Mouse (Mus musculus) right cerebral cortex, postnatal 4 days (tissue): ENCODE results near the gene Slc25a40.

Experiments
- DNase-seq: peaks from one replicate; pipeline ENCODE4 v3.0.0-alpha.2; 2022

Slc25a40 gene

DNA sequence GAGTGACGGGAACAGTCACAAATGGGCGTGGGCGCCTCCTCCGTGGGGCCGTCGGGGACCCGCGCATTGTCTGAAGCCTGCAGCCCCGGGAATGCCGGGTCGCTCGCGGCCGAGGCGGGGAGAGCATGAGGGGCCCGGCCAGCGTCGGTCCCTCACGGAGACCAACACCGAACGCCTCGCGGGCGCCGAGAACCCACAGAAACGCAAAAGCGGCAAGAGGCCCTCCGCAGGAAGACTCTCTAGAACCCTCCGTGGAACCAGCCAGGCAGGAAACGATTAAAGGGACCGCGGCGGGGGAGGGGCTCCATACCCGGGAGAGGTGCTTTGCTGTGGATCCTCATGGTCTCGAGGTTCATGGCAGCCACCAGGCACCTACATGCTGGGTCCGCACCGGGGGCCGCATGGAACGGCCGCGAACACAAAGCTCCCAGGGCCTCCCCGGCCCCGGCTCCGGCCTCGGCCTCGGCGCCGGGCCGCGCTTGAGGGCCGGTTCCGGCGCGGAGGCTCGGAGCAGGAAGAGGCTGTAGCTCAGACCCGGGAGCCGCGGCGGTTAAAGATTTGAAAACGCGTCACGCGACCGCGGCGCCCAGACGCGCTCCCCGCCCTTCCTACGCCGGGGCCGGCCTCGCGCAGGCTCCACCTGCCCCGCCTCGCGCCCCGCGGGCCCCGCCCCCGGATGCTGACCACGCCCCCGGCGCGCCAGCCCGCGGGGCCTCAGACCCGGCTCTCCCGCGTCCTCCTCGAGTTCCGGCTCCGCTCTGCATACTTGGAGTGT lies at the start of gene Slc25a40, which contains the start of gene Dbf4:
Gene Slc25a40 (plus strand): TSS at position 694 of the 775 bp plus-strand sequence.
Gene Dbf4 (minus strand): TSS at position 560 of the 775 bp plus-strand sequence.
- peak; percentile 89 for DNase-seq

DNA sequence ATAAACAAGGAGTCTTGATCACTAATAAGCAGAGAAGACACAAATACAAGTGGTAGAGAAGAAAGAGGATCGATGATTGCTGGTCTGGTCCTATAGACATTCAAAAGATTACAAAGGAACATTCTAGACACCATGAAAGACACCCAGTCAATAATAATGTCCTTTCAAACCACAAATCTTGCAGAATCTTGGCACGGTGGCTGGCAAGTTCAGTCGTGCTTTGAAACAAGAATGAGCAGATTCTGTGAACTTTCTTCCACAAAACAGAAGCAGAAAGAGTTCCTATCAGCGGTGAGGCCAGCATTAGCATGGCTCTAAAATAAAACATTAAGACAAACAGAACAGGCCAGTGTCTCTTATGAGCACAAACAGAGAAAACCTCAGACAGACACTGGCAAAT lies 49.2 kb upstream of the Slc25a40 start:
- DNase-seq = no peak

DNA sequence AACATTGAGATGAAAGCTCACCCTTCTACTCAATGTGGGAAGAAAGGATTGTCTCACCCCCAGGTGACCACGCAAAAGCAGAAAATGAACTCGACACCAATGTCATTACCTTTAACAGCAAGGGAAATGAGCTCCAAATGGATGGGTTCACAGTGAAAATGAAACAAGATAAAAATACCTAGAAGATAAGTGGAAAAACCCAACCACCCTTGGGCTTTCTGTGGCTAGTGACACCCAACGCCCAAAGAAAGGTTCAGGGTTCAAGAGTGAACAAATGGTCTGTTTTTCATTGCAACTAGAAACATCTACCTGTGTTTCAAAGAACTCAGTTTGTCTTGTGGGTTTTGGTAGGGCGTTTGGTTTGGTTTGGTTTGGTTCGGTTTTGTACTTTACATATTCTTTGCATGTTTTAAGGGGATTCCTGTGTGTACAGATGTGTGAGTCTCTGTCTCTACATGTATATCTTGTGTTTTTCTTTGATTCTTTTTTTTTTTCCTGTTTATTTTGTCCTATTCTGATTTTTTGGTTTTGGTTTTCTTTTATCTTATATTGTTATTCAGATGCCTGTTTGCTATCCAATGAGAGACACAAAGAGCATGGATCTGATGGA lies 48.2 kb upstream of the Slc25a40 start:
- DNase-seq = no peak

DNA sequence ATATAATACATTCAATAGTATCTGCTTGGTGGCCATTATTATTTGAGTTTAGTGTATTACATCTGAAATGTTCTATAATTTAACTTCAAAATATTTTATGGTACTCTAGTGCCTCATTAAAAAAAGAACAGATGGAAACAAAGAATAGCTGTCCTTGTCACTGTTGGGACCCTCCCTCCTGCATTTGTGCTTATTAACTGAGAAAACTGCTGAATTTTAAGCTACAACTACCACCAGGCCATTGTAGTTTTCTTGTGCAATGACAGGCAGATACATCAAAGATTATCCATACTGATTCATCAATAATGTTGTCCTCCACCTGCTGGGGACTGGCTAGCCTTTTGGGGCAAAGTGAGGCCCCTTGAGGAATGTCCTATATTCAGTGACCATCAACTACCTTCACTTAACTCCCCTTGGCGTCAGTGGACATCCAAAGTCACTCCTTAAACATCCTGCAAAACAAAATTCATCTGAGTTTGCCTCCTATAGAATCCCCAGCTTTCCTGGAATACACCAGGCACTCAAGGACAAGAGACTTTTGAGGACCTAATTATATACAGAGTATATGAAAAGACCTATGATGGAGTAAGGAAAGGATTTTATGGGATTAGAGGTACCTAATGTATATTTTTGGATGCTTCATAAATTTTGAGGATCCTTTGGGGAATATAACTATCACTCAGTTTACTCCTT lies 28.6 kb upstream of the Slc25a40 start:
- DNase-seq = no peak

DNA sequence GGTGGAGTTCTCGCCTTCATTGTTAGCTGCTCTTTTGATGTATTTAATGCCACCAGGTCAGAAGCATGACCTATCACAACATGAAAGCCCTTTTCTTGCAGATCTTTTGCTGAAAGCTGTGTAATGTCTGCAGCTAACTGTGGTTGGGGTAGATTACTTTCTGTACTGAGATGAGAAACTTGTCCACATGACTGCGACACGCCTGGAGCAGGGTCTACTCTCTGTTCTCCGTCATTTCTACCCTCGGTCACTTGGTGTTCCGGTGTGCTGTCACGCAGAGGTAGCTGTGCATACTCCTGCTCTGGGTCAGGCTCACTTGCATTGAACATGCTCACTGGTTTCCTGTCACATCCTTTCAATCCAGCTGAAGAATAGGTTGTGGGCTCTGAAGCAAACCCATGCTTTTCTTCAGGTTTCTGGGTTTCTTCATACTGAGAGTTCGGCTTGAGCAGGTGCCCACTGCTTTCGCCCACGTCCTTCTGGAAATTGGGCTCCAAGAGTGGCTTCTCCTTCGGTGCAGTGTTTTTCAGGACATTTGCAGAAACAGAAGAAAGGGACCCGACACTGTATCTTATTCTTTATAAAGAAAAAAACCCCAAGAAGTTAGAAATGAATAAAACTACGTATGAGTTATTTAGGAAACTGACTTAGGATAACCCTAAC lies 24.9 kb upstream of the Slc25a40 start:
- DNase-seq = no peak

DNA sequence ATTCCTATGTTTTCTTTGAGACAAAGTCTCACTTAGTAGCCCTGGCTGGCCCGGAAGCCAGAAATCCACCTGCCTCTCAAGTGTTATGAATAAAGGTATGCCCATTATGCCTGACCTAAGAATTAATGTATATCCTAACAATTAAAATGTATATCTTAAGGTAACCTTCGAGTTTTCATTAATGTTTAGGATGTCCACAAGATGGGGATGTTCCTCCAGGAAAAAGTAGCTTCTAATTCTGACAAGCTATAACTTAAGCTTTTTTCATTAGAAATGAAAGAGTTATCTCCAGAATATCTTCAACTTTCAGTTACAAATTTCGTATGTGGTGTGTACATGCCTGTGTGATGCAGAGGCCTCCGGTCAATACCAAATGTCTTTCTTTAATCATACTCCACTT lies 13.9 kb upstream of the Slc25a40 start:
- no peak for DNase-seq

DNA sequence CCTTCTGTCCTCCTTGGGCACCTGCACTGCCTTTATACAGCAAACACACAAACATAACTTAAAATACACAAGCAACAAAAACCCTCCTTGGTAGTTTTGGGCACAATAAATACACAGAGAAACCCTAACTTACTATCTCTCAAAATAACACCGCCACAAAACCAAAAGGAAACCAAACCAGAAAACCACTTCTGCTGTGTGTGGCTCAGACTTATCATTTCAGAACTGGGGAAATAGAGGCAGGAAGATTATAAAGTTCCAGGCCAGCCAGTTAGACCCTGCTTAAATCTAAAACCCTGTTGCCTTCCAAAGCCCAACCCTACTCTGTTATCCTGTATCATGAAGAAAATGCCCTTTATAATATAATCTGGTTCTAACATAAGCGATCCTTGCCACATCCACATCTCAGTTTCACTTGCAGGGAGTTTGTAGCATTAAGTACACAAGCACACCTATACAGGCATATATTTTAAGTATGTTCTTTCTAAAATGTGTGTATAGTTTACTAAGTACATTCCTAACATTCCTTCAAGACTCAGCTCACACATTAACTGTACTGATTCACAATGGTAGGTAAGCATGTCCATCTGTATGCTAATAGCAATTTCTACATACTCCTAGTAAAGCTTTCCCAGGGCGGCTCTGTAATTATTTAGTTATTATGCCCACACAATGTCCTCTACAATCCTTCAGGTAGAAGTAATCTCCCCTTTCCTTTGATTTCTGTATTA lies 5.8 kb upstream of the Slc25a40 start:
- no peak for DNase-seq

DNA sequence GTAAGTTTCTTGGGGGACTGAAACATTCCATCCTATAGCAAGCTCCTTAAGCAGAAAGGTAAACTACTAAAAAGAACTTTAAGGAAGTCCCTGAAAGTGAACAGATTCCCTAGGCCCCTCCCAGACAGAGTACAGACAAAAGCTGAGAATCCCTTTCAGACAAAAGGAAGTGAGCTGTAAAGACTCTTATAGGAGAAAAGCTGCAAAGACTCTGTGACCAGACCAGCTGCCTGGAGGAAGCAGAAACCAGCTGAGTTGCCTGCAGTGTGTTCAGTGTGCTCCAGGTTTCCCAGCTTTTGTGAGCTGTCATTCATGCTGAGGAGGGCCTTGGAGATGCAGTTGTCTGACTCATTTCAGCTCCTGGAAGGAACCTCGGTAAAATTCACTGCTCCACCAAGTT lies 5.2 kb upstream of the Slc25a40 start:
- no peak for DNase-seq

DNA sequence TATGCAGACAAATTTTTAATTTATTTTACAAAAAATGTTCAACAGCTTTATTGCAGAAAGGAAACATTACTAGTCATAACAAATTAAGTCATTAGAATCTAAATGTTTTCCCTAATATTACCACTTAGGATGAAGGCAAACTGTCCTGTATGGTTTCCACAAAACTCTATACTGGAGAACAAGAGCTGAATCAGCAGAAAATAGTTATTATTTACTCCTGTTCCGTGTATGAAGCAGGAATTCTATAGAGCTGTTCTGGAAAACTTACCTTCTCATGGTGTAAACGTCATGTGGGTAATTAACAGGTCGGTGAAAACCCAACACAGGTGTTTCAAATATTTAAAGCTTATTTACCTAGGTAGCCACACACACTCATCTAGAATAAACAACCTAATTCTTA lies 1.2 kb upstream of the Slc25a40 start:
- no peak for DNase-seq

DNA sequence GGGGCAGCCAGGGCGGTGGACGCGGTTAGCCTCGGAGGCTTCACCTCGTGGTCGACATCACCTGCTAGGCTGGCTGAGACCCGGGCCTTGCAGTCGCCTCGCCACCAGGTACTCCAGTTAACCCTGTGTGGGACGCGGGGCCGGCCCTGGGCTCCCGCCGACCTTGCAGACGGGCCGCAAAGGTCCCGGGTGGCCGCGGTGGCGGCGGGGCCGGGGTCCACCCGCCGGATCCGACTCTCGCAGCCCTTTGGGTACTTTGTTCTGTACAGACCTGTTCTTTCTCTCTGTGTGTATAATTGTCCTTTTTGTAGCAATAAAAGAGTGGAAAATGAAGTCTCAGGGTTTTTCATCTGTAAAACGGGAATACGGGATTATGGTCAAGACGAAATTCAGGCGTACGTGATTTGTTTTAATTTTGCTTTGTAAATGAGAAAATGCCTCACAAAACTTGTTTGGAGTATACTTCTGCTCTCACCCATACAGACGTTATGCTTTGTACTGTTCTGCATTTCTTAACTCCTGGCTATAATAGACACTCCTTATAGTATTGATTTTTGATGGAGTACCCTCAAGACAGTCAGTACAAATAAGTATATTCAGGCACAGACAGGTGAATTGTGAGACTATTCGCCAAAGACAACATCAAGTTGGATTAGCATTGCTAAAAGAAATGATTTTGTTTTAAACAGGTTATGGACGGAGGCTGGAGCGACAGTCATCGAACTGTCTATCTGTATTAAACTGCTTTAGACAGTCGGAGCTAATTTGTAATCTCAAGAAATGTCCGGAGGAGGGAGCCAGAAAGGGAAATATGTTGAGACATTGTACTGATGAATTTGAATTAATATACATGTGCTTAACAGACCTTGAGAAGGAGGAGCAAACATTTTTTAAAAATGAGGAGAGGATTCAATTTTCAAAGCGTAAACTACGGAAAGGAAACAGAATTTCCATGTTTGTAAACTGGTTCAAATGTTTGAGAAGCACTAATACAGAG lies 580 bp downstream of the Slc25a40 start:
- DNase-seq = no peak

DNA sequence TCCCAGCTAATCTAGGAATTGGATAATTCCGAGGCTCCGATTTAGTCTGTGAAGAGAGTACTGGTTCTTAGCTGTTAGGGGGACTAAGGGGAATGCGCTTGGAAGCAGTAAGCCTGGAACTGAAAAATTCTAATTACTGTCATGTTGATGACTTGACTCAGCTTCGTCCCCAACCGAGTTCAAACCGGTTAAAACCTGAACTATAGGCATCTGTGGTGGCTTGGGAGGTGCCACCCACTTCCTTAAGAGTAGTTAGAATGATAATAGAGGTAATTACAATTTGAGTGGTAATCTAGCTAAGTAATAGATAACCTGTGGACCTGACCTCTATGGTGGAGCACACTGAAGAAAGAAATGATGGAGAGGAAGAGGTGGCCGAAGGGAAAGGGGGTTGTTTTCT lies 1.5 kb downstream of the Slc25a40 start:
- no peak for DNase-seq

DNA sequence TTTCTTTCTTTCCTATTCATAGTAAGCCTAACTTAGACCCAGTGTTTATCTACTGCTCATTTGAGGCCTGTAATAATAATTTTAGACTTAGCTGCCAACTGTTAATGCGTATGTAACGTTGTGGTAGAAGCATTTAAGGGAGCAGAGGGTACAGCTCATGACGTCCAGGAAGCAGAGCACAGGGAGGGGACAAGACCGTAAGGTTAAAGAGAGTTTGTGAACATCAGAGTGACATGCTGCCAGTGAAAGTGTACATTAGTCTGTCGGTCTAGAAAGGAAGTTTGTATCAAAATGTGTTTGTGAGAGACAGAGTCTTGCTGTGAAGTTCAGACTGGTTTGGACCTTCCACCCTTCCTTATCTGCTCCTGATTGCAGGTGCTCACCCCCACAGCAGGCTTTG lies 3.2 kb downstream of the Slc25a40 start:
- no peak for DNase-seq

DNA sequence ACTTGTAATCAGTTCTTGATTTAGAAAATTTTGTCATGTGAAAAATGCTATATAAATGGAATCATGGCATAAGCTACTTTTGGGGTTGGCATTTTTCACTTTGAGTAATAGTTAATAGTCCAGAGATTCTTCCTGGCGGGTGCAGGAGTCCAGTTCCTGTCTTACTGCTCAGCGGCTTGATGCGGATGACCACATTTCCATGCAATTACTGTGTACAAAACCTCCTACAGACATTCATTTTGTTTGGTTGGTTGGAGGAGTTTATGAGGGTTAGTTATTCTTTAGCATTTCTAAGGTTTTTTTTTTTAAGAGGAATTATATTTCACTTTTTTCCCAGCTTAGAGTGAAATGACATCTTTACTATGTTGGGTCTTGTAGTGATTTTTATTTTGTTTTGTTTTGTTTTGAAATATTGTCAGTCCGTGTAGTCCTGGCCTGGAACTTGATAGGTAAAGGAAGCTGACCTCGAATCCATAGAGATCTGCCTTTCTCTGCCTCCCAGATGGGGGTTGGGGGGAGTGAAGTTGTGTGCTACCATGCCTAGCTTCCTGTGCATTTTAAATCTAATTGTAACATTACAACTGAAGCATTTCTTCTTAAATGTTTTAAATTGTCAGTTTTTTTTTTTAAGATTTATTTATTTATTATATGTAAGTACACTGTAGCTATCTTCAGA lies 15.0 kb downstream of the Slc25a40 start:
- no peak for DNase-seq

DNA sequence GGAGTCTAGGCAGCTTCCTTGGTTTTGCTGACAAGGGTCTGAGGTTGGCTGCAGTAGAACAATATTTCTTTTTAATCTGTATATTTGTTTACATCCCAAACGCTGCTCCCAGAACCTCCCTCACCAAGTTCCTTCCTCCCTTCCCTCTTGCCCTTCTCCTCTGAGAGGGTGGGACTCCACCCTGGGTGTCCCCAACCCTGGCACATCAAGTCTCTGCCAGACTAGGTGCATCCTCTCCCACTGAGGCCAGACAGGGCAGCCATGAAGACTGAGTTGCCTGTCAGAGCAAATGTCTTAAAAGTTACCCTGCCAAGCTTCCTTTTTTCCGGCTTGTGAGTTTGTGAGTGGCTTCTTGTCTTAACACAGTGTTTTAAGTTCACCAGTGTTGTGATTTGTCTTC lies 16.4 kb downstream of the Slc25a40 start:
- DNase-seq = no peak

DNA sequence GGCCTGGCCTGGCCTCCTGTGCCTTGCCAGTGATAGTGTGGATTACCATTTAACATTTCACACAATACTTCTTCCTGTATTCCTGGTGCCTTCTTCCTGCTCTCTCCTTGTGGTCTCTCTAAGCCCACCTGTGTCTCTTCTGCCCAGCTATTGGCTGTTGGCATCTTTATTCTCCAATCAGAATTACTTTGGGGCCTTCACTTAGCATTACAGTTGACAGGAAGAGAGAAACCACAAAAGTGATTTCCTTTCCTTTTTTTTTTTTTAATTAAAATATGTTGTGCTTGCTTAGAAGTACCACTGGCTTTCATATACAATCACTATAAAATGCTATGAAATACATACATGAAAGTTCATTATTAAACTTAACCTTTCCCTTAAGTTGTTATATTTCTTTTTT lies 32.9 kb downstream of the Slc25a40 start:
- DNase-seq = no peak

DNA sequence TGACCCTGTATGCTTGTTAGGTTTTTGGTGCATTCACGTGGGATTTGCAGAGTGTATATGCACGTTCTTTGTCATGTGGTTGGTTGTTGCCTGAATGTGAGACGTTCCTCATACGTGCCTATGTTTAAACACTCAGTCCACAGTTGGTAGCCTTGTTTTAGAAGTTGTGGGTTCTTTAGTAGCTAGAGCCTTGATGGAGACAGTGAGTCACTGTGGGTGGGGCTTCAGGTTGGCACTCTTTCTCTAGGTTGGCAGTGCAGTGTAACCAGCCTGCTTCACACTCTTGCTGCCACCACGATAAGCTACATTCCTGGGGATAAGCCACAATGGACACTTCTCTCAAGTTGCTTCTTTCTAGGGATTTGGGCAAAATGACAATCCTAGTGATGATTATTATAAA lies 33.9 kb downstream of the Slc25a40 start:
- no peak for DNase-seq

DNA sequence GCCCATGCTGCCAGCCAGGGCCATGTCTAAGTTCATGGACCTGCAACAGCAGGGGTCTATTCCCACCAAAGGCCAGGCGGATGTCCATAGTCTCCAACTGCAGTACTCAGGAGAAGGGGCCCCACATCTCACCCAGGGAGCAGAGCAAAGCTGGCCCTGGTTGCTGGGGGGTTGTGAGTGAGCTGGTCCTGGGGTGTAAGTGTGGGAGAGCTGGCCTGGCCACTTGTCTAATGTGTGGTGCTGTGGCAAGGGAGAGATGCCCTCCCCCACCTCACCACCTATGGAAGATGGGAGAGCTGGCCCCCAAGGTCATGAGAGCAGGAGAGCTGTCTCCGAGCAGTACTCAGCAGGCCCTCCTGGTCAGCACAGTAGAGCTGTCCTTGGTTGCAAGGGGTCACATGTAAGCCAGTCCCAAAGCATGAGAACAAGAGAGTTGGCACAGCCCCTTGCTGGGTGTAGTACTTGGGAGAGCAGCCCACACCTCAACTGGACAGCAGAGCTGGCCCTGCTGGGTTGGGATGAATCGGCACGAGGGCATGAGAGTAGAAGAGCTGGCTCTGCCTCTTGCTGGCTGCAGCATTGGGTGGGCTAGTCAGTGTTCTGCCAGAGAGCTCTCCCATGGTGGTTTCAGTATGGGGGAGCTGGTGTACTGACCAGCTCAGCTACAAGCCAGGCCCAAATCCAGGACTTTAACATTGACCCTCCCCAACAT lies 65.5 kb downstream of the Slc25a40 start:
- no peak for DNase-seq

DNA sequence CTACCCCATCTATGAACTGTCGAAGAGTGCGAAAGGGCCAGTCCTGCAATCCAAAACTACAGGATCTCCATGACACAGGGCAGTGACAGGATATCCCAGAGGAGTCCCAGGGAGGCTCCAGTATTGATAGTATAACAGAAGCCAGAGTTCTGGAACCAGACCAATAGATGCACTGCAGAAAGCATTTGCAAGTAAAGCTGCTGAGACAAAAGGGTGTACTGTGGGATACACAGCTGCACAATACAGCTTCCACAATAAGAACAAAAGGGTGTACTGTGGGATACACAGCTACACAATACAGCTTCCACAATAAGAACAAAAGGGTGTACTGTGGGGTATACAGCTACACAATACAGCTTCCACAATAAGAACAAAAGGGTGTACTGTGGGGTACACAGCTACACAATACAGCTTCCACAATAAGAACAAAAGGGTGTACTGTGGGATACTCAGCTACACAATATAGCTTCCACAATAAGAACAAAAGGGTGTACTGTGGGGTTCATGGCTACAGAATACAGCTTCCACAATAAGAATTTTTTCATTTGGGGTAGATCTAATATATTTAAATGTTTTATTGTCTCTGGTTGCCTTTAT lies 66.1 kb downstream of the Slc25a40 start:
- DNase-seq = no peak

DNA sequence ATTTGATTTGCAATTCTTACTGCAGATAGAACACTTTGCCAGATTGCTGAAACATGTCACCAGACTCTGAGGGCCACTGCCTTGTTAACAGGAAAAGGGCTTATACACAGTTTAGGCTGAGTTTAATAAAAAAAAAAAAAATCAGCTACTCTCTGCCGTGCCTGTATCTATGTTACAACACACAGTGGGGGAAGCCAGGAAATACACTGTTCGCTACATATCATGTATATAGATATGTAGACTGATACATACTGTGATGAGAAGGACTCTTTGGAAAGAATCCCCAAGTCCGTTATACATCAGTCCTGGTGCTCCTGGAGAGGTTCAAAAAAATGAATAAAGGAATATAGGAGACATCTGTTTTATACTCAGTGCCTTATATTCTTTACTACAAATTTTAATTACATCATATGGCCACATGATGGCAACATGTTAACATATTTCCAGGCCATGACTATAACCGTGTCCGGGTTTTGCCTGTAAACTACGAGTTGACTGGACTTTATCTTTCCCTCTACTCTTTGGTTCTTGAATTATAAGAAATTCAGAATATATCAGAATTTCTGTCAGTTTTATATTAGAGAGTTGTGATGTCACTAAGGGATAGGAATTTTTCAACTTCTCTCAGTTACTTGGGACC lies 66.9 kb downstream of the Slc25a40 start:
- DNase-seq = no peak
